Mouse (Mus musculus) ES-Bruce4 (cell line): Measurements from ENCODE around the gene Dctn5.

Source experiments
- CTCF ChIP-seq: IDR thresholded peaks from one replicate; pipeline ENCODE4 v1.8.1; 2011; ENCODE audit warnings: low read depth, low read length
- EP300 ChIP-seq: IDR thresholded peaks from 2 replicates; pipeline ENCODE4 v1.6.1; 2011; ENCODE audit warnings: low read depth, low read length; ENCODE audit not compliant: insufficient read depth
- POLR2A ChIP-seq: IDR thresholded peaks from one replicate; pipeline ENCODE4 v1.8.1; 2011; ENCODE audit warnings: low read length; ENCODE audit not compliant: insufficient read depth

DNA sequence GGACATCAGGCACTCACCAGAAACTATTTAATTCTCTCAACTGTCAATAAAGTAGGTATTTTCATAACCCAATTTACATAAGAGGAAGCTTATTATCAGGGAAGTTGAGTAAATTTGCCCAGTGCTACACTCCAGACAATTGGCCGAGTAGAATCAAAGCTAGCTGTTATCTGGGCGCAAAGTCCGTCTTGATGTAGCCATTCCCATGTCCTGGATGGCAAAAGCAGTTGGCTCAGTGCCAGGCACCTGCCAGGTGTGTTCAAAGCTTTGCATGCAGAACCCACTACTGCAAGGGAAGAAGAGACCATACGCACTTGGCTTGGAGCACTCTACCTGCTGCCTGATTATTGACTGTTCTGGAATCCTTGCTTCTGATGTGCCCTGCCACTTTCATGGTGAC is 19.6 kb downstream of the Dctn5 start:
- TF ChIP-seq POLR2A (no peak), CTCF (no peak), EP300 (no peak)
